Mouse (Mus musculus): ENCODE measurements around the gene Adcy6. TPM values are rescaled to one million over a fixed set of nuclear protein-coding genes. Genes with fewer than 3 reads are reported as not detected.

Adcy6 gene
- total RNA-seq, 4 experiments from 2014 or later: 136 to 213 (median 183) TPM

DNA sequence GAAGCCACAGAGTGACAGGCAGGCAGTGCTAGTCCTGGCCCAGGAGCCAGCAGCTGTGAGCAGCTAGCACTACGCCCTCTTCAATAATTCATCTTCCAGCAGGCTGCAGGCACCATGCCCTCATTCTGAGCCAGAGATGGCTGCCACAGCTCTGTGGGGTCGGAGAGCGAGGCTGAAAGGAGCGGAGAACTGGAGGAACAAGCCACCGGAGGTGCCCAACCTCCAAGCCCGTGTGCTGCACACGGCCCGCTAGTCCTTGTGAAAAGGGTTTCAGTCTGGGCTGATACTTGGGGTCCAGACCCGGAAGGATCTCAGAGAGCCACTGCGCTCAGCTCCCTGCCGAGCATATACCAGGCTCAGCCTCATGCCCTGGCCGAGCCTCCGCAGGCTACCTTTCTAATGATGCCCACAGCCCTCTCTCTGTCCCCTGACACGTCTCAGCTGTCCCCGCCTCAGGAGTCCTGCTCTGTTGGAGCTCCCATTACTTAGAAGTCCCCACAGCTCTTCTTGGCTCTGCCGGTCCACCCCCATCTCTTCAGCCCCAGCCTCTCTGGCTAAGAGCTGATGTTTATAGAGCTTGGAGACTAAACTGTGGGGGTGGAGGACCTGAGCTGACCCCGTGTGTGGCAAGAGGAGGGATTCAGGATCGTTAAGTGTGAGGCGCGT, 18.8 kb upstream of the Adcy6 start:
- DNase-seq (ENCODE audit: low spot score): no peak

DNA sequence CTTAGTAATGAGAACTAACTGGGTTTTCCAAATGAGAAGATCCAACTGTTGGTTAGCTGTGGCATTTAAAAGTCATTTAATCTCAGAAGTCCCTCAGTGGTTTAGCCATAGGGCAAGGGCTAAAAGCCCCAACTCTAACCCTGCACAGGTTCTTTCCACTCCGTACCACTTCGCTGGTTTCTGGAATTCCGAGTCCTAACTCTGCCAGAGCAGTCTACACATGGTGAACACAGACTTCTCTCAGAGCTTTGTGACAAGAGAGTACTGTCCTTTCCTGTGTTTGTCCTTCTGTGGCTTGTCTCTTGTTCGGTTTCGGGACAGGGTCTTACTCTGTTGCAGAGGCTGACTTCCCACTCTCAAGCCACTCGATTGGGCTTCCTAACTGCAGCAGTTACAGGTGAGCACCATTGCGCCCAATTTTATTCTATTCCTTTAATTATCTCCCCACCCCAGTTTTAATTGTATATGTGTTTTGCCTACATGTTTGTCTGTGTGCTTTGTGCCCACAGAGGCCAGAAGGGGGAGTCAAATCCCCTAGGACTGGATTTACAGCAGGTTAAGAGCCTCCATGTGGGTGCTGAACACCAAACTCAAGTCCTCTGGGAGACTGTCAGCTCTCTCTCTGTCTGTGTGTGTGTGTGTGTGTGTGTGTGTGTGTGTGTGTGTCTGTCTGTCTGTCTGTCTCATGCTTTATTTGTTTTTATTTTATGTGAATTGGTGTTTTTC, 16.8 kb upstream of the Adcy6 start:
- no peak for DNase-seq (ENCODE audit: low spot score)

DNA sequence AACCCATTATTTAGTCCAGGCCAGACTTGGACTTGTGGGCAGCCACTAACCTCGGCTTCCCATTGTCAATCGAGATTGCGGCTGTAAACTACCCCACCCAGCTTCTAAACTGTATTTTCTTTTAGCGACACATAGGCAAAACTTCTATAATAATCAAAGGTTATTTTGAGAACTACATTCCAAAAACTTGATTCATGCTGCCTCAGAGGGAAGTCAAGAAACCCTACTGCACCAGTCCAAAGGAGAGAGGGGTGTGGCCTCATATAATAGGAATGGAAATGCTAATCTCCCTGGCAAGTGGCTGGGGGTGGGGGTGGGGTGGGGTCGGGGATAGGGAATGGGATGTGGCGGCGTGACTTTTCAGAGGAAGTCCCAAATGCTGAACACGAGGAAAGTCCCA, 16.2 kb upstream of the Adcy6 start:
- no peak for DNase-seq (ENCODE audit: low spot score)

DNA sequence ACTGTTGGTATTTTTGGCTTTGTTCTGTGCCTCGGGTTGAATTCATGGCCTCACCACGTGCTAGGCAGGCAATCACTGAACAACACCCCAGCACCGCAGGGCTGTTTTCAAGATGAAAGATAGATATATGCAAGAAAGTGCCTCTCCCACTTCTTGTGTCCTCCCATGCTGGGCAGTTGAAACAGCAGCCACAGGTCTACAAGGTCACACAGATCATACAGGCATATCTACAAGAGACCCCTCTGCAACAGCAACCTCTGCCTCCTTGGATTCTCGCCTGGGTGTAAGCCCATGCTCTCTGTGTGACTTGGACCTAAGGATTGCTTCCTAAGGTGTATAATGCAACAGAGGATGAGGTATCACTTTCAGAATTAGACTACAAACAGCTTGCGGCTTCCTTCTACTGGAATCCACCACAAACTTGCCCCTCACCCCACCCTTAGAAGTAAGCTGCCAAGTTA, 13.5 kb upstream of the Adcy6 start:
- DNase-seq (ENCODE audit: low spot score): no peak

DNA sequence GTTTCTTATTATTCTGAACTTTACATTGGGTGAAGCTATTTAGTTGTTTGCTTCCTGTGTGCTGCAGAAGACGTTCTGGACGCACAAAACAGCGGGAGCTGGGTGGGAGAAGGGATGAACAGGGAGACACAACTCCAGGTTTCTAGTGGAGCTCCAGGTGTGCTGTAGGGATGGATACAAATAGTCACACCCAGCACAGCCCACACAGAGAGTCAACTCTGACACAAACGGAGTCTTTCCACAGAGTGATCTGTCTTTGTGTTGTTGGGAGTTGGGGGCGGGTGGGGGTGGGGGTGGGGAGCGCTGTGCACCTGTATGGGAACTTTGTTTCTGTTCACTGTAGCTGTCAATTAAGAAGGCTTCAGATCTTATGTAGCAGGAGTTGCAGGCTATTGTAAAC, 12.8 kb upstream of the Adcy6 start:
- DNase-seq (ENCODE audit: low spot score): no peak

DNA sequence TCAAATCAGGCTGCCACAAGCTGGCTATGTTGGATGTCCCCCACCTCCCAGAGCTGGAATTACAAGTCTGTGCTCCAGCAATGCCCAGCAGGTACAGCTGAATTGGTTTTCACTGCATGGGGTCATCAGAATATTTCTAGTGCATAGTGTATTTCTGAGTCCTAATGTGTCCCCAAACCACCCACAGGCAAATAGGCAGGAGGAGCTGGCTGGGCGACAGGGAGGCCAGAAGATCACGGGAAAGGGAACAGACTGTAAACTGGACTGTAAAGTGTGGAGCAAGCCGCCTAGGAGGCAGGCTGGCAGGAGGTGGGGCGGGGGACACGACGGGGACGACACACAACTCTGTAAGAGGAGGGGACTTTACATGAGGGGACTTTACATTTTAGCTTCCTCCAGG, 12.3 kb upstream of the Adcy6 start:
- DNase-seq (ENCODE audit: low spot score): no peak

DNA sequence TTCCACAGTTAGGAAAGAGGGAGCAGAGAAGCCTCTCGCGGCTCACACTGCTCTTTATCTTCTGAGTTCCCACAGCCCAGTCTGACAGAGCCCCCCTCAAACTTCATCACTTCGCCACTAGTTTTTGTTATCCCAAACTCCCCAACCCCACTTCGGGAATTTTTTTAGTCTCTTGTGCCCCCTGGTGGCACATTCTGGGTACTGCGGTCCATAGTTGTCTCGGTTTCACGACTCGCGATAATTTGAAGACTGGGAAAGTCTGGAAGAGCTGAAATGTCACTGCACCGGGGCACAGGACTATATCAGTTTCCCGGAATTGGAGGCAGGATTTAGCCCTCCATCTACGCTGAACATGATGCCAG, 7.3 kb upstream of the Adcy6 start:
- DNase-seq (ENCODE audit: low spot score): peak; percentile 86

DNA sequence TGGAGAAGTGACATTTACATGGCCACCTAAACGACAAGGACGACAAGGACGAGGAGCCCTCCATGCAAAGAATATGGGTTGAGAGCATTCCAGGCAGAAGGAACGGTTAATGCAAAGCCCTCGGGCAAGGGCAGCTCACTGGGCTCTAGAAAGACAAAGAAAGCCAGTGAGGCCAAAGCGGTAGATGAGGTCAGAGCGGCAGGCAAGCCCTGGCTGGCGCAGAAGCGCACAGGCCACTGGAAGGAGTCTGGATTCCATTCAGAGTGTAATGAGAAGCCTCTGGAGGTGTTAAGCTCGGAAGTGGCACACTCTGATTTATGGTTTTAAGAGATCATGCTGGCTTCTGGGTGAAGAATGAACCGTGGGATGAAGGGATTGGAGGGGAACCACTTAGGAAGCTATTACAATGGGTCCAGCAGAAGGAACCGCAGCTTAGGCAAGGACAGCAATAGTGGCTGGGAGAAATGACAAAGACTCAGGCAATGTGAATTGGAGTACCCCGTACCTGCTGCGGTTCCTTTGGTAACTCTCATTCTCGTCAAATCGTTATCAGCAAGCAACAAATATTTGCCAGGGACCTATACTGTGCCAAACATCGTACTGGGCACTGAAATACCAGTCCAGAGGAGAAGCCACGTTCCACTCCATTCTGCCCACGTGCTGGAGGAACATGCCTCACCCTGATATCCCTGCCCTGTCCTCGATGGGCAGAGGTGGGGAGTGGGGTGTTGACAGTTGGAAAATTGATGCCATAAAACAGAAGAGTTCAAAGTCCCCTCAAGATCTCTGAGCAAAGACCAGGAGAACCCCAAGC, 6.7 kb upstream of the Adcy6 start:
- DNase-seq (ENCODE audit: low spot score): no peak

DNA sequence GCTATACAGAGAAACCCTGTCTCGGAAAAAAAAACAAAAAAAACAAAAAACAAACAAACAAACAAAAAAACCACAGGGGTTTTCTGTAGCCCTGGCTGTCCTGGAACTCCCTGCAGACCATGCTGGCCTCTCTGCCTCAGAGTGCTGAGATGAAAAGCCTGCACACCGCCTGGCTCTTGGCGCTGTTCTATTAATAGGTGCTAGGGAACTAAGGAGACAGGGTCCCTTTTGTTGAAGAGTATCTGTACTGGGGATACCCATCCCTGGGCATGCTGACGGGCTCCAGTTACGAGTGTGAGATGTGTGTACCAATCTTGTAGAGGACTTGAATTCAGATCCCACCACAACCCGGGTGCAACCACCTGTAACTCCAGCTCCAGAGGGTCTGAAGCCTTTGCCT, 5.9 kb upstream of the Adcy6 start:
- no peak for DNase-seq (ENCODE audit: low spot score)

DNA sequence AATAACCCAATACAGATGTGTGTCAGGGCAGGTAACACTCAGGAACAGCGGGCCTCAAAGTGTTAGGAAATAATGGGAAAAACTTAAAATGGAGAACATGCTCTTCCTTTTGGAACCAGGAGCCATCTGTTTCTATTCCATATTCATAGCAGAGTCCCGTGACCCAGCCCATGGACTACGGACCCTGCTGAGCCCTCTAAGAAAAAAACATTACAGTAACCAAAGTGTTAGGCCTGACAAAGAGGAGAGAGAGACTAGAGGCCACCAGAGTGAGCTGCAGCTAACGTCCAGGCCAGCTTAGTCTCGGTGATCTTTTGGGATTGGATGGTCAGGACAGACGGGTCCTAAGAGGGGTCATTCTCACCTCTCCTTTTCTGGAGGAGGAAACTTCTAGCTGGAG, 5.1 kb upstream of the Adcy6 start:
- no peak for DNase-seq (ENCODE audit: low spot score)

DNA sequence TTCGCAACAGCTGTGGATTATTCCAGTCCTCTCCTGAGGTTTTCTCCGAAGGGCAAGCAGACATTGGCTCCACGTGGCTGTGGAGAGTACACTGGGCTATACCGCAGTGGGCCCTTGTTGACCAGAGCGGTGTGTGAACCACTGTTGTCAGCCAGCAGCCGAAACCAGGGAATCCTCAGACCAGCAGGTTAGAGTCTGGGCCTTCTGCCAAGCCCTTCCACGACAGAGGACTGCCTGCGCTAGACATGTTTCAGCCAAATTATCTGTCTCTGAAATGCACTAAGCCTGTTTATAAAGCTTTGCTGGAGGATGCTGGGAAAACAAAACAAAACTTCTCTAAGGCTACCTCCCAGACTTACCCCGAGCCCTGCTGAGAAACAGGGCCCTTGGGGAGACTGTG, 4.7 kb upstream of the Adcy6 start:
- no peak for DNase-seq (ENCODE audit: low spot score)

DNA sequence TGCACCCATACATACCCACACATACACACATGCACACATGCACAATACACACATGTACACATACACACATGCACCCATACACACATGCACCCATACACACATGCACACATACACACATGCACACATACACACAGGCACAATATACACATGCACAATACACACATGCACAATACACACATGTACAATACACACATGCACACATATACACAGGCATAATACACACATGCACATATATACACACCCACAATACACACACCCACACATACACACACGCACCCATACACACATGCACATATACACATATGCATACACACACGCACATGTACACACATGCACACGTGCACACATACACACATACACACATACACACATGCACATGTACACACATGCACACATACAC, 2.4 kb upstream of the Adcy6 start:
- no peak for DNase-seq (ENCODE audit: low spot score)

DNA sequence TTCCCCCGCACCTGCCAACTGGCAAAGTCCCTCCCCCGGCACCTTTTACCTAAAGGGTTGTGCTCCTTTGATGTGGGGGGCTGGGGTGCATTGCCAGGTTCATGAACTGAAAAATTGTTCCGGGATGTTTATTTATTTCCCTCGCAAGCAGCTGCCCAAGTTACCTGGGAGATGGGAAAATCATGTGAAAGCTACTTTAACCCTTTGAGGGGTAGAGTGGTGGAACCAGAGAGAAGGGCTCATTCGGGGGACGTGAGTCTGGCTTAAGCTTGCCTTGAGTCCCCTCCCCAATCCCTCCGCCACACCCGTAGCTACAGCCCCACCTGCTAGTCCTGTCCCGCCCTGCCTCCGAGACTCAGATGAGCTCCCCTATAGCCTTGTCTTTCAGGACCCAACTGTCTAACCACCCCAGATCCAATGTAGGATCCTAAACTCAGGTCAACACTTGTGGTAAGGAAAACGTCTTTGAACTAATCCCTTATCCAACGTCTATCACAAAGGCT, 306 bp upstream of the Adcy6 start:
- DNase-seq (ENCODE audit: low spot score): no peak

DNA sequence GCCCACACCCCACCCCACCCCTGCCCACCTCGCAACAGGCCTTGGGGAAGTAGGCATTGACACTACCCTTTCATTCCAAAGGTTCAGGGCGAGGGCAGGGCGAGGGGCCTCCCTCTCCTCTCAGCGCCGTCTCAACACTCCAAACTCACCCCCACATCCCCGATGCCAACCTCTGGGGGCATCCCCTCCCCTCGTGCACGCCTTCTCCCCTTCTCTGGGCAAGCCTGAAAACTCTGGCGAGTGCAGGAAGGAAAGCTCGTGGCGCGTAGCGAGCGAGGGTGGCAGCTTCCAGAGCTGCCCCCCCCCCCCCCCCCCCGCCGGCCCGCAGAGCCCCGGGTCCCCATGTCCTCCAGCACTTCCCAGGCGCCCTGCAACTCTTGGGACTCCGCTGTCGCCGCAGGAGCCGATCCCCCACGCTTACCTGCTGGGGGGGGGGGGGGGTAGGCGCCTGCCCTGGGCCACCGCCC, 1.1 kb downstream of the Adcy6 start:
- no peak for DNase-seq (ENCODE audit: low spot score)

DNA sequence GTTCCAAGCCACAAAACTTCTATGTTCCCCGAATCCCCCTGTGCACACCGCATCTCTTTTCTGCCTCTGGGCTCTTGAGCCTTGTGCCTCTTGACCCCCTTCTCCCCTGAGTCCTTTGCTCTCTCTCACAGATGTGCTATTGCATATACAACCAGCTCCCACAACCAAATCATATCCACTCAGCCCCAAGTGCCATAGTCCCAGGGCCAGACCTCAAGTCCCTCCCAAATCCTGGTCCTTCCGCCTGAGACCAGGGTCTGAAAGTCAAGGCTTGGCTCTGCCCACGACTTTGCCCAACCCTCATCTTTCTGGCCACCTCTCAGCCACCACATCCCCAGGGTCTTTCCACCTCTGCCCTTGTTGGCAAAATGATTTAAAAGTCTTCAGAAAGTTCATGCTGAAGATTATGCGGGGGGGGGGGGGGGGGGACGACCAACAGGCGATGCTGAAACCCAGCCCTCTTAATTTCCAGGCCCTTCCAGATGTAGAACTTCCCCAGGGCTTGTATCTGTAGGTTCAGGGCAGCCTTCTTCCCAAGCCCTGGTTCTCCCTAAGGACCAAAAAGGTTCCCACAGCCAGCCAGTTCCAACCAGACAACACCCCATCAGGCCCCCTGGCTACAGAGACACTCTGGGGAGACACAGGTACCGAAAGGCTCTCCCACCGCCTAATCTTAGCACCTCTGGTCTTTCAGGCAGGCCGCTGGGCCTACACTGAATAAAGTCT, 1.7 kb downstream of the Adcy6 start:
- peak; percentile 63 for DNase-seq (ENCODE audit: low spot score)

DNA sequence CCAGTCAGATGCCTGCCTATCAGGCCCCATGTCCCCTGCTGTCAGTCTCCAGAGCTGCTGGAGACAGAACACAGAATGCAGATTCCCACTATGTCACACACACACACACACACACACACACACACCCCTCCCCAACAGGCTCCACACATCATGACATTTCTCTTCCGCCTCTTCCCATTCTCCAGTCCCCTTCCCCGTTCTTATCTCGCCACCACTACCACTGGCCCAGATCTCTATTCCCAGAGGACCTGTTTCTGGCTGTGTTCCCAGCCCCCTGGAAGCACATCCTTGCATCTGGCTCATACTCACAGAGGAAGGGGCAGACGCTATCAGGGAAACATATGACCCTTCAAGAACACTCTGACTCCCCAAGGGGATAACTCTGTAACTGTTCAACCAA, 2.3 kb downstream of the Adcy6 start:
- DNase-seq (ENCODE audit: low spot score): peak; percentile 92

DNA sequence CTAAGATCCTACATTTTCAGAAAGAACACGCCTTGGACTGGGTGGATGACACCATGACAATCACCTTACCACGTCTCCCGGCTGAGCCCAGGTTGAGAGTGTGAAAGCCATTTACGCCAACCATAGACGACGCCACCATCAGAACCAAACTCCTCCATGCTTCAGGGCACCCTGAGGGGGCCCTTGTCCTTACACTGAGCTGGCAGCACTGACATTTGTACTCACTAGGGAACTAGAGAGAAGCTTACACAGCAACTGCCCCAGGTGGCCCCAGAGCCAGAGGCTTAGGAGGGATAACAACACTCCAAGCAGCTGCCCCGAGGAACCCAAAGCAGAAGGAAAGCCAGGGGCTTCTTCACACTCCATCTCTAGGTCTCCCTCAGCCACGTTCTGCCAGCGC, 3.1 kb downstream of the Adcy6 start:
- DNase-seq (ENCODE audit: low spot score): no peak

DNA sequence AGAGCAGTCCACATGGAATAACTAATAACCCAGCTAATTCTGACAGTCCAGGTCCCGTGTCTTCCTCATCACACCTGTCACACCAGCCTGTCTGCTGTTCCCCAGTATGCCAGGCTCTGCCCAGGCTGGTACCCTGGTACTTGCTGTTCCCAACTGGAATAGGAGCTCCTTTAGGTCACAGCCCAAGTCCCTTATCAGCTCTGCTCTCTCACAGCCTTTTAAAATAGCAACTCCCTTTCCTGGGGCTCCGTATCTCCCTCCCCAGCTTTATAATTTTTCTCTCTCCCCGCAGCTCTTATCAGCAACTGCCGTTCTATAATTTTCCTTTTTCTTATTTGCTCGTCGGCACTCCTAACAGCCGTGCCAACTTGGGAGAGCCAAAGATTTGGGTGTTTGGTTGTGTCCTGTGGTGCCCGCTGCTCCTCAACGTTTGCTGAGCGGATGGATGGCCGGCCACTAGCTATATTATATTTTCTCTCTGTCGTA, 3.8 kb downstream of the Adcy6 start:
- peak; percentile 62 for DNase-seq (ENCODE audit: low spot score)

DNA sequence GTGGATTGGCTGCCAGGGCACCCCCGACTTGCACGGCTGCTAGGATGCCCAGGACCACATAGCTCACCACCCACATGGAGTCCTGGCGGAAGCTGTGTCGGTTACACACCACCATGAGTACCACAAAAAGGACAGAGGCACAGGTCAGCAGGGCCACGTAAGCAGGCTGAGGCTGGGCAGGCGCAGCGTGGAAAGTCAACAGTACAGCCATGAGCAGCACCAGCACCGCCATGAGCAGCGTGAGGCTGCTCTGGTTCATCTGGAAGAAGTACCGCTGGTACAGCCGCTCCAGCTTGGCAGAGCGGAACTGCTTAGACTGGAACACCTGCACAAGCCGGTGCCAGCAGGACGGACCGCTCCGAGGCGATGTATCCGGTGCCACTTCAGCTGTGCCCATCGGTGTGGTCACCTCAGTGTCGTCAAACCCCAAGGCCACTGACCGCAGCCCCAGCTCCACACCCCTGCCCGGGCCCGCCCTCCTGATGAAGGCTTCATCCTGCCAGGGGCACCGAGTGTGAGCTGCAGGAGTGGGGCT, 5.8 kb downstream of the Adcy6 start:
- no peak for DNase-seq (ENCODE audit: low spot score)

DNA sequence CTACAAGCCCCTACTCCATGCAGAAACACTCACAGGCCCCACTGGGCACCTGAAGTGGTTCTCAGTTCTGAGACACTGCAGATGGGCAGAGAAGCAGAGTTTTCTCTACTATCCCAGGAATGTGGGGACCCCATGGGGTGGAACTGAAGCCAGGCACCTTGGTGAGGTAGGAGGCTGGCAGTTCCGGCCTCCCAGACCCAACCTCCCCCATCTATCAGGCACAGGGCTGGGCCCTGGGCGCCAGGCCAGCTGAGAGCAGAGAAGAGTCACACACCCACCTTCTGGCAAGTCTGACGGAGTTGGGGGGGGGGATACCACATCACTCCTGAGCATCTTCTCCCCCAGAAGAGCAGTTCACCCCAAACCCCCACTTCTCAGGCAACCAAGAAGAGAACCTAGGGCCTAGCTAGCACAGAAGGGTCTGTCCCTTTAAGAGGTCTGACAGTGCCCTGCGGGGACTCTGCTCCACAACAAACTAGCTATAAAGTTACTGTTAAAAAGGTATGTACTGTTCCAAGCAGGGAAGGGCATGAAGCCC, 6.9 kb downstream of the Adcy6 start:
- DNase-seq (ENCODE audit: low spot score): no peak

Measured in heart, adult 8-10 months (tissue).